Mouse (Mus musculus) ES-Bruce4 (cell line): ENCODE results near the gene Cst12. TPM values are rescaled to one million over a fixed set of nuclear protein-coding genes. Genes with fewer than 3 reads are reported as not detected.
A peak's percentile ranks its signal among the peaks of the same experiment; 100 is the strongest.

ENCODE experiments used
- H3K27ac ChIP-seq: 2 replicates; pipeline ENCODE4 v1.5.1; 2012; ENCODE audit warnings: low read length, inconsistent platforms; ENCODE audit not compliant: insufficient read depth
- H3K27me3 ChIP-seq: 2 replicates; pipeline ENCODE4 v1.6.1; 2012; ENCODE audit warnings: mild to moderate bottlenecking, low read length, inconsistent platforms; ENCODE audit not compliant: control insufficient read depth, poor library complexity, insufficient read depth, severe bottlenecking
- H3K36me3 ChIP-seq: 2 replicates; pipeline ENCODE4 v1.6.1; 2012; ENCODE audit warnings: inconsistent platforms, mild to moderate bottlenecking, low read length, moderate library complexity; ENCODE audit not compliant: control insufficient read depth, poor library complexity, insufficient read depth, severe bottlenecking
- H3K4me1 ChIP-seq: one replicate; pipeline ENCODE4 v1.8.1; 2011; ENCODE audit warnings: low read length; ENCODE audit not compliant: control insufficient read depth, insufficient read depth
- H3K4me3 ChIP-seq: 2 replicates; pipeline ENCODE4 v1.5.1; 2011; ENCODE audit warnings: low read depth, mild to moderate bottlenecking, low read length
- H3K9ac ChIP-seq: 2 replicates; pipeline ENCODE4 v1.6.1; 2012; ENCODE audit warnings: low read depth, mild to moderate bottlenecking, inconsistent platforms; ENCODE audit not compliant: poor library complexity, severe bottlenecking
- H3K9me3 ChIP-seq: replicated peaks from 2 replicates; pipeline ENCODE4 v1.6.1; 2012; ENCODE audit warnings: mild to moderate bottlenecking, low read length, inconsistent platforms; ENCODE audit not compliant: control insufficient read depth, poor library complexity, insufficient read depth, severe bottlenecking
- CTCF ChIP-seq: IDR thresholded peaks from one replicate; pipeline ENCODE4 v1.8.1; 2011; ENCODE audit warnings: low read depth, low read length
- EP300 ChIP-seq: IDR thresholded peaks from 2 replicates; pipeline ENCODE4 v1.6.1; 2011; ENCODE audit warnings: low read depth, low read length; ENCODE audit not compliant: insufficient read depth
- POLR2A ChIP-seq: IDR thresholded peaks from one replicate; pipeline ENCODE4 v1.8.1; 2011; ENCODE audit warnings: low read length; ENCODE audit not compliant: insufficient read depth
- polyA plus RNA-seq: library from polyadenylated mRNA; stranded (reverse); fragments of >200 nt; gene quantifications from 2 replicates; pipeline ENCODE4 v1.2.4, GENCODE M21; 2011; ENCODE audit warnings: low read depth; ENCODE audit not compliant: missing spikeins, insufficient read depth, insufficient read length

The Cst12 gene
- not detected in 2 replicates for polyA plus RNA-seq

DNA sequence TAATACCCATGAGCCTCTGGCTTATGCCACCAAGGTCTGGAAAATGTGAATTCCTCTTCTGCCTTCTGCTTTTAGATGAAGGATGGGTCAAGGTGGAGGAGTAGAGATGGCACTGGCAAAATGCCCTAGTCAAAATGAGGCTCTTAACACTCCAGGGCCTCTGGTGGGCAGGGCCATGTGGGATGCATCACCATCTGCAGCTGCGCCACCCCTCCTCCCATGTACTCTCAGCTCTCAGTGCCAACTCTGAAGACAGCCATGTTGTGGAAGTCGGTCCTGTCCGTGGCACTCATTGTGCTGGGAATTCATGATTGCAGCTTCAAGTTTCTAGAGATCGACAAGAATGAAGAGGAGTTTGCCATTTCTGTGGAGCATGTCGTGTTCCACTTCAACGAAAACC is at the start of gene Cst12:
Cst12 (plus strand) TSS at position 220 of the 400 bp plus-strand sequence.
- Histone ChIP-seq H3K27ac (no peak within 1 kb of the TSS), H3K9ac (no peak within 1 kb of the TSS), H3K27me3 (no peaks in the 10 kb centered on the region), H3K4me1 (no peaks in the 10 kb centered on the region), H3K9me3 (no peaks in the 10 kb centered on the region), H3K36me3 (no peaks in the 10 kb centered on the region), H3K4me3 (no peak within 1 kb of the TSS)
- TF ChIP-seq CTCF (no peak), EP300 (no peak), POLR2A (no peak)

DNA sequence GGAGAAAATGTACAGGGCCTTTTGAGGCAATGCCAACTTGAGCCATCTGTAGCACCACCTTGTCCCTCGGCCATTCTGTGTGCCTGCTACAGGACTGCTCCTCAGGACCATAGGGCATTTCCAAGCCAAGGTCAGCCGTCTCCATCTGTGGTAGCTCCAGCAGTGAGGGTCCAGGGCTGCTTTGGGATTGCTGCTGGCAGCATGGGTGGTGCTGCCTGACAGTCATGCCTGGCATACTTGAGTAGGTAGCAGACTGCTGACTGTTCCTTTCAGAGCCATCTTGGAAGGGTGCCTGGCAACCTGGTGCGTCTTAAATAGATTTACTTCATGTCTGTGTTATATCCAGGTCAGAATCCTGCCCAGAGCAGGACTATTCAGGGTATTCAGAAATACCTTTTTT is 46.2 kb upstream of the Cst12 start:
- Histone ChIP-seq H3K4me1 (no peaks in the 10 kb centered on the region), H3K4me3 (no peak overlapping the region), H3K27me3 (no peaks in the 10 kb centered on the region), H3K27ac (no peak overlapping the region), H3K9me3 (no peaks in the 10 kb centered on the region), H3K36me3 (no peaks in the 10 kb centered on the region), H3K9ac (no peak overlapping the region)
- TF ChIP-seq EP300 (no peak), CTCF (no peak), POLR2A (no peak)

DNA sequence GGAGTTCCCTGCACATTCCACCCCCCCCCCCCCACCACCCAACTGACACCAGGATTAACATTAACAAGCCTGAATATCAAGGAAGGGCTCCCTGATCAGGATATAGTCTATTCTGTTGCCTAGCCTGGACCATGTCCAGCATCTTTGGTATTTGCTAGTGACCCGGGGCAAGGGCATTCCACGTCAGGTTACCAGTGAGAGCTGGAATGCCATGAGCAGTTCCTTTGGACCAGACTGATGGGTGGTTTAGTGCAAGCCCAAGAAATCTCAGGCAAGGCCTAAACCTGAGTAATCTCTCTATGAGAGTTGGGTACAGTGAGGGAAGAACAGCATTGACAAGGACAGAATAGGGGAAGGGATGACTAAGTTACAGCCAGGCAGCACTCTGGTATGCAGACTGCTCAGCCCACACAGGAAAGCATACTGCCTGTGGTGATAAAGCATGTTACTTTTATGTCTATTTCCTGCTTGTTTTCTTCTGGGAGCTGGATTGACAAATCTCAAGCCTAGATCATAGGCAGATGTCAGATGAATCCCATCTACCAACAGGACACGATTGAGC is 45.2 kb upstream of the Cst12 start:
- Histone ChIP-seq H3K9ac (no peak overlapping the region), H3K36me3 (no peaks in the 10 kb centered on the region), H3K4me3 (no peak overlapping the region), H3K27me3 (no peaks in the 10 kb centered on the region), H3K9me3 (no peaks in the 10 kb centered on the region), H3K4me1 (no peaks in the 10 kb centered on the region), H3K27ac (no peak overlapping the region)
- no peak for TF ChIP-seq EP300
- no peak for TF ChIP-seq POLR2A
- no peak for TF ChIP-seq CTCF

DNA sequence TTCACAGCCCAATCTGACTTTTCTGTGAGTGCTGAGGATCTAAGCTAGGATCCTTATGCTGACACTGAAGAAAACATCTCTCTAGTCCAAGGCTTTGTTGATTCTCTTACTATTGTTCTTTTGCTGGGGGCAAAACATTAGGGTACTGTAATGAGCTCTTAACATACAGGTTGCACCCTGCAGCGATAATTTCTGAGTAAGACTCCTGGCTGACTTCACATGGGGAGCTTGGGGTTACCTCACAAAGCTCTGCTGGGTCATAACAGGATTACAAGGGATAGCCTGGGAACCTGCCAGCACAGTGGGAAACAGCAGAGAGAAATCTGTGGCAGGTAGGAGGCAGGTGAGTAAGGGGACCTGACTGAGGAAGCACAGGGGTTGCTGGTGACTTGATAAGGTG is 39.1 kb upstream of the Cst12 start, which contains the start of gene Cstl1:
Cstl1 (plus strand) TSS at position 301 of the 400 bp plus-strand sequence.
- Histone ChIP-seq H3K4me3 (no peak within 1 kb of the TSS), H3K9me3 (no peaks in the 10 kb centered on the region), H3K9ac (no peak within 1 kb of the TSS), H3K4me1 (no peaks in the 10 kb centered on the region), H3K27ac (no peak within 1 kb of the TSS), H3K36me3 (no peaks in the 10 kb centered on the region), H3K27me3 (no peaks in the 10 kb centered on the region)
- no peak for TF ChIP-seq POLR2A
- no peak for TF ChIP-seq EP300
- TF ChIP-seq CTCF: no peak

DNA sequence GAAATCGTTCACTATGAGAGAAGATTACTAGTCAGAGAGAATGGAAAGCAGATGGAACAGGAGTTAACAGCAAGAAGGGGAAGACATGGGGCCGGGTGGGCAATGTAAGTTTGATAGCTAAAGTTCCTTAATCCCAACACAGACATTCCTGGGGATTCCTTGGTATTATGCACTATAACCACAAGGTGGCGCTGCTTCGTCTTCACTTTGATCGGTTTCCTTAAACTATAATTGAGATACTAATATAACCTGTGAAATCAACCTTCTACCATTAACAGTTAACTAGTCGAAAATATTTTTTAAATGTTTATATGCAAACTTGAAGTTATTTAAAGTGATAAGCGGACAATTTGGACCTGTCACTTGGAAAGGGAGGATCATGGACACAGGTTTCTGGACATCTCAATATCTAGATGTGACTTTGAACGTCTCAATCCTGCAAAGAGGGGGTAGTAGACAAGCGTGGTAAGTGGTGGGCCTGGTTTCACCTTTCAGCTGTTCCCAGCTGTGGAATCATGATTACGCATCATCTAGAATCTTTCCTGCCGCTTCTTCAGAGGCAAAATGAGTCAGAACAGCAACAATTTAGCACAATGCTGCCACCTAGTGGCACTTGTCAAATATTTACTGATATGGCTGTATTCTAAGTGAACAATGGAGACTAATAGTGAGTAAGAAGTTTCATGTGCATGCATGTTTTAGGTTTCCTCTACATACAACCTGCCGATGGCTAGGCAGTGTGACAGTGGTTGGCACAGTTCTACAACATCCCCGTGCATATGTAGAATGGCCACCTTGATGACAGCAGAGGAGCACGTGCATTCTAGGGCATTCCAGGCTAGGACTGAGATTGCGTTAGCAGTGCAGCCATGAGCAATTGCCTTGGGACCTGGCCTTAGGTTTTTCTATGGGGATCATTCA is 37.0 kb upstream of the Cst12 start:
- H3K4me1 ChIP-seq: no peaks in the 10 kb centered on the region
- TF ChIP-seq EP300 (no peak), CTCF (no peak), POLR2A (no peak)
- no peaks in the 10 kb centered on the region for H3K9me3 ChIP-seq
- no peaks in the 10 kb centered on the region for H3K36me3 ChIP-seq
- no peak overlapping the region for H3K9ac ChIP-seq
- no peak overlapping the region for H3K27ac ChIP-seq
- H3K4me3 ChIP-seq: peak overlapping the region; percentile 38
- H3K27me3 ChIP-seq: no peaks in the 10 kb centered on the region

DNA sequence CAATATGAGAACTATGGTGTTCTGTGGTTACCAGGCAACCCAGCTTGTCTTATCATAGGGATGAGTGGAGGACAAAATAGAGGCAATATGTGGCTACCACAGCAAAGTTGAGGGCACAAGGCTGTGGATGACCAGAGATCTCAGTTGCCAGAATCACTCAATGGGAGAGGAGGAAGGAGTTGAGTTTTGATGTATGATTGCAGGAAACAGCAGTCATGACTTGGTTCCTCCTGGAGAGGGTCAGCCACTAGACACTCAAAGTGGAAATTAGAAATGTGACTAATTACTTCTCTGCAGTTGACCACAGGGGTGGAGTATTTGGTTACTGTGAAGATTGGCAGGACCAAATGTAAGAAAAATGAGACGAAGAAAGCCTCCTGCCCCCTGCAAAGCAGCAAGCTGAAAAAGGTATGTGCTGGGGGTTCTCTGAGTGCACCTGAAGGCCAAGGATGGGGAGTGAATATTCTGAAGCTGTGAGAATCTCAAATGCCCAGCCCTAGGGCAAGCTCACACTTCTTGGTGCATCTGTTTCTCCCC is 34.8 kb upstream of the Cst12 start:
- Histone ChIP-seq H3K27me3 (no peaks in the 10 kb centered on the region), H3K4me3 (no peak overlapping the region), H3K9ac (no peak overlapping the region), H3K9me3 (no peaks in the 10 kb centered on the region), H3K27ac (no peak overlapping the region), H3K36me3 (no peaks in the 10 kb centered on the region), H3K4me1 (no peaks in the 10 kb centered on the region)
- TF ChIP-seq EP300 (no peak), CTCF (no peak)
